Mouse (Mus musculus) adrenal gland (tissue): ENCODE measurements around the gene Parp16.

ENCODE experiments used
- intact Hi-C: fragments of 180-260 bp; cut with DNase I; formaldehyde crosslinking; loops from one replicate; pipeline ENCODE4 v1.15.1; 2025

Parp16 gene

DNA sequence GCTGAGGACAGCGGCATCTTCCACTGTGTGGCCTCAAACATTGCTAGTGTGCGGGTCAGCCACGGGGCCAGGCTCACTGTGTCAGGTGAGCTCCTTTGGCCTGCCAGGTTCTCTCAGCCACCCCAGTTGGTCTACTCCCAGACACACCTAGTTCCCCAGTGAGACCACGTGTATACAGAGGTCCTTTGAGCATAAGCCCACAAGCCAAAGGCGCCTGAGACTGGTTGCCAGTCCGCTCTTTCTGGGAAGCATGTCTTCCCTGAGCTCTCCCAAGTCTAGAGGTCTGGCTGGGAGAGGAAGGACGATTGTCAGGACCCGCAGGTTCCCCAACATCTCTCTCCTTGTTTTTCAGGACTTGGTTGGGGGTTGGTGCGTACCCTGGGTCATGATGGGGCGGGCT lies 17.2 kb upstream of the Parp16 start:
- intact Hi-C loops = no loop called here

DNA sequence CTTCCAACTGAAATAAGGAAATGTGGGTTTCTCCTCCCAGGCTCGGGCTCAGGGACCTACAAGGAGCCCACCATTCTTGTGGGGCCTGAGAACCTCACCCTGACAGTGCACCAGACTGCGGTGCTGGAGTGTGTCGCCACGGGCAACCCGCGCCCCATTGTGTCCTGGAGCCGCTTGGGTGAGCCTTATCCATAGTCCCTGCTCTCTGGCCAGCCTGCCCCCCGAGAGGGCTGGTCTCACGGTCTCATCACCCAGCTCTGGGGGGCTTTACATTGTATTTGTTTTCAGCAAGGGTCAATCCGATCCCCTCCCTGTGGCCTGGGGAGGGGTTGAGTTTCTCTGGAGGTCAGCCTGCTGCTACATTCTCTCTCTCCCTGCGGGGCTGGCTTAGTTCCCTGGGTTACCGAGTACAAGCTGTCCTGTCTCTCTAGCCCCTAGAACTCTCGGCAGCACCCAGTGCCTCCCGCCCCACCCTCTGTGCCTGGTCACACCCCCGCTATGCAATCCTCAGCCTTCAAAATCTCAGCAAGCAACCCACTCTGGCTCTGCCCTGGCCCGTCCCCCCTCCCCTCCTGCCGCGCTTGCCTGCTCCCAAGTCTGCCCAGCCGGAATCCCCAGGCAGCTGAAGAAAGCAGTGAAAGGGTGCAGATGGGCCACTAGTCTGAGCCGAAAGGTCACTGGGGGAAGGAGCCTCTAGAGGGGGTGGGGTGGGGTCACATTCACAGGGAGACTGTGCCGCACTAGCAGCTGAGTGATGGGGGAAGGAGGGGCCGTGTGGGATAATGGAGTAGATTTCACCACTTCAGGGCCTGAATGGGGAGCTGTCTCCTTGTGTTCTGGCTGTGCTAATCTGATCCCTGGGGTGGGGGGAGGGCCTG lies 16.6 kb upstream of the Parp16 start:
- intact Hi-C loops = no loop called here

DNA sequence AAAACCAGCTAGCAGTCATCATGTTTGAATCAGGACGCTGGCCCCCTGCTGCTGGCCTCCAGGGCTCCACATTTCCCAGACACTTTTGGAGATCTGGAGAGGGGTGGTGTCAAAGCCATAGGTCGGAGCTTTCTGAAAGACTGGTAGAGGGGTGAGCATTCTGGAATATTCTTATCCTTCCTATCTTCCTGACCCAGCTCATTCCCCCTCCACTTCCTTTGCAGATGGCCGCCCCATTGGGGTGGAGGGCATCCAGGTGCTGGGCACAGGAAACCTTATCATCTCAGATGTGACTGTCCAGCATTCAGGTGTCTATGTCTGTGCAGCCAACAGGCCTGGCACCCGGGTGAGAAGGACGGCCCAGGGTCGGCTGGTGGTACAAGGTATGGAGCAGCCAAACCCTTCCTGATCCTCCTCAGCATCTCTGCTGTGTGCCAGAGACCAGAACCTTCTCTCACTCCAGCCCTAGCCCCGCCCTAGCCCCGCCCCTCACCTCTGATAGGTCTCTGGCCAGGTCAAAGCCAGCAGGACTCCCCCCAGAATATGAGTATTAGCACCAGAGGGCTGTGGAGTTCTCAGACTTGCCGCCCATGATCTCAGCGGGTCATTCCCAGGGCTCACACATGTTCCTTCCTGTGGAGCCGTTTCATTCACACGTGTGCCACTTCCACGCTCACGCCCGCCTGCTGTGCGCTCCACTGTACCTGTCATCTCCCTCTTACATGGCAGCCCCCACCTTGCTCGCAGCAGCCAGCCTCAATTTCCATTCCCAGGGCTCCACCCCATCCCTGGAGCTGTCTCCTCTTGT lies 15.1 kb upstream of the Parp16 start:
- intact Hi-C loops = no loop called here

DNA sequence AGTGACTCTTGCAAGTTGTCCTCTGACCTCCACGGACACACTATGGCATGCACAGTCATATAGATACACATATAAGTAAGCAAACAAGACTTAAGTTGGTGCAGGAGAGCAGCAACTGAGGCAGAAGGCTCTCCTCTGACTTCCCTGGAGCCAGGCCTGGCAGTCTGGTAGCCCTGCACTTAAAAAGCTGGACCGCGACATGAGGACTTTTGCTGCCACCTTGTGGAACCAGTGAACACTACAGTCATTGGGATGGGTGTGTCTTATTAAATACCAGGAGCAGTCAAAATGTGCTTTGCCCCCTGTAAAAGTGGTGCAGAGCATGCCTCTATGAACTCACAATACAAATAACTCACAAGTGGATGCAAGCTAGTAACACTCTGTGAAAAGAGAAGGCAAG lies 6.6 kb upstream of the Parp16 start:
- intact Hi-C loops = no loop called here

DNA sequence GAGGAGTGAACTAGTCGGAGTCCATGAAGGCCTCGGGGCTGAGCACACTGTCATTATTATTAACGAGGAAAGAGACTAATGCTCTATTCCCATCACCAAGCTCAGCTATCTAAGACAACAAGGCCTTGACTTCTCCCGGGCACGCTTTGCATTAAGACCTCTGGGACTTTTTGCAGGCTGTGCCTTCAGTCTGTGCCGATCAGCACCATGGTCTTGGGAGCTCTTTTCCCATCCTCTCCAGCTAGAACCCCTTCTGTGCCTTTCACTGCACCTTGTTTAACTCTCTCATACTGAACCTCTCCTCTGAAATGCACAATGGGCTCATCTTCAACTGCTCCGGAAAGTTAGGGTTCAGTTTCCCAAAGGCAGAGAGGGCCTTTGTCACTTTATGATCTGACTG lies 4.8 kb upstream of the Parp16 start:
- intact Hi-C loops = no loop called here

DNA sequence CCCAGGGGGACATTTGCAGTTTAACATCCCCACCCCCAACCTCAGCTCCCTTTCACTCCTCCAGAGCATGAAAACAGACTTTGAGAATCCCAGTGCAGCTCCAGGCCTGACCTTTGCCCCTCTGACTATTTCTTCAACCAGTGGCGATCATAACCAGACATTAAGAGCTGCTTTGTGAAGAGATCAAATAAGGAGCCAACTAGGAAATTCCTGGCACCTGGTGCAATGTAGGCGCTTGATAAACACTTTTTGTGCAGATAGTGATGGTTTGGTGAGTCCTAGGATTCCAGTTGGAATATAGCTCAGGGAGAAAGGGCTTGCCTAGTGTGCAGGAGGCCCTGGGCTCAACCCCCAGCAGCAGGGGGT lies 3.8 kb upstream of the Parp16 start:
- intact Hi-C loops = no loop called here

DNA sequence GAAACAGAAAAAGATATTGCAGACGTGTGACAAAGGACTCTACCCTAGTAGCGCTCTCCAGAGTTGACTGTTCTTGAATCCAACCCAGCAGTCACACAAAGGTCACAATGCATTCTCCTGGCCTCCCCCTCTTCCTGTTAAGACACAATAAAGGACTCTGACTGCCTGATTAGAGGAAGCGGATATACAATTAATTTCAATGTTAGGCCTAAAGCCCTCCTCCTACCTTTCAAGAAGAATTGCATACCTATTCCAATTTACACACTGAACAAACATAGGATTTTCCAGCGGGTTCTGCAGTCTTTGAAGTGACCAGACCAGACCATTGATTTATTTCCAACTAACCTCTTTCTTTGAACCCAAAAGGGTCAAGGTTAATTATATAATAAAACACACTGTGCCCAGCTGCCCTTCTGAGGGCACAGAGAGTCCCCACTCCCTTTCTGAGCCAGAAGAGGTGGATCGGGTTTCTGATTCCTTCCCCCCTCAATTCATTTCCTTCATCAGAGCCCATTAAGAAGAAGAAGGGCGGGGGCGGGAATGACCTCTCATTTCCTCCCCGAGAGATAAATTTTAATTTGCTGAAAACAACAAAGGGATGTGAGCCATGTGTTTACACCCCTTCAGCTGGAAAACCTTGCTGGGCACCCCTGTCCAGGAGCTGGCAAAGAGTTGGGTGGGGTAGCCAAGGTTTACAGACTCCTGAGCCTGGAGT lies 3.2 kb upstream of the Parp16 start:
- intact Hi-C loops = no loop called here

DNA sequence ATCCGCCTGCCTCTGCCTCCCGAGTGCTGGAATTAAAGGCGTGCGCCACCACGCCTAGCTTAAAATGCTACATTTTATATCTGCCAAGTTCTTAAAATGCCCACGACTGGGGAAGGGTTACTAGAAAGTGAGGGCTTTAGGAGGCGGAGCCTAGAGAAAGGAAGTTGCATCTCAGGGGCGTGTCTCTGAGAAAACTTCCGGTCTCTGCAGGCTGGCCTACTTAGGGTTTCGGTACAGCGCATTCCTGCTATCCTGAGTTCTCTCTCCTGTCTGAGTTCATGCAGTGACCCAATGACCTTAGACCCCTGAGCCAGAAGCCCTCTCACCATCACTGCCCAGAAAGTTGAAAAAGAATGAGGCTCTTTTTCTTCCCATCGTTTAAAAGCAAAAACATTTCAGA lies 1.9 kb upstream of the Parp16 start:
- intact Hi-C loops = no loop called here

DNA sequence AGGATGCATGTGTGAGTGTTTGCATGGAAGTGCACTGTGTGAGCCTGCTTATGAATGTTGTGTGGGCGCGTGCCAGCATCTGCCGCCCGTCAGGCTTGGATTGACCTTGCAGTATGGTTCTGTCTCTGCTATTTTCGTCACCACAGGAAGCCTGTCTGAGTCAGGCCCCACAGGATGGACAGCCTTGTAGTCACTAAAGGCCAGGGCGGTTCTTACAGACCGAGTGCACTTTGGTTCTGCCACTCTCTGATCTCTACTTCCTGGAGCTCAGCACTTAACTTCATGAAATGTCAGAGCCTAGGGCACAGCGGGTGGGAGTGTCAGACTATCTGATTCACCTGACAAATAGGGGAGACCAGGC lies 448 bp downstream of the Parp16 start:
- intact Hi-C loops = loop anchor here (5.0 kb wide), 1 partner anchor 87 kb away; no protein-coding TSS in a partner anchor

DNA sequence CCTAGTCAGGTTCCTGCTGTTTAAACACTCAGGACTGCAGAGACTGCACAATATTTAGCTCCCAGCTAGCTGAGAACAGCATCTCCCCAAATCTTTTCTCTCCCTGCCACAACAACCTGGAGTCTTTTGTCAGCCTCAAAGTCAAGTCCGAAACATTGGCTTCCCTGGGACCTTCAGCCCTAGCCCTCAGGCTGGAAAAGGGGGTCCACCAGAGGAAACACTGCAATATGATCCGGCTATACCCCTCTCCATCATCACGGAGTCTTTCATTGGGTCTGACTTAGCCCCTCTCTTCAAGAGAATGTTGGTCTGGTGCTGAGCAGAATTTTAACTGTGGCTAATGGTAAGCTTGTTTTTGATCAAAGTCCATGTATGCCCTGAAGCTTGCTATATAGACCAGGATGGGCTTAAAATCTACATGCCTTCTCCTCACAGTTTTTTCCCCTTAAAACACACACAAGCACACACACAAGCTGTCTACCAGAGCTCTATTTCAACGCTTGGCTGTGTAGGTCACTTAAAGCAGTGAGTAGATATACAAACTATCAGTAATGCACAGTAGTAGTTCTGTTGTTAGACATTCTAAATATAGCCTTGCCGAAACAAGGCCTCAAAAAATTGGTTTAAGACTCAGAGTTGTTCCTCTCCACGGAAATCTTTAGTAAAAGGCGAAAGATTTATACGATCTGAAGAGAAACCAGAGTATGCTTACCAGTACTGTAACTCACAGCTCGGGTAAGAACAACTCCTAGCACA lies 1.0 kb downstream of the Parp16 start:
- intact Hi-C loops = loop anchor here (5.0 kb wide), 1 partner anchor 86 kb away; no protein-coding TSS in a partner anchor

DNA sequence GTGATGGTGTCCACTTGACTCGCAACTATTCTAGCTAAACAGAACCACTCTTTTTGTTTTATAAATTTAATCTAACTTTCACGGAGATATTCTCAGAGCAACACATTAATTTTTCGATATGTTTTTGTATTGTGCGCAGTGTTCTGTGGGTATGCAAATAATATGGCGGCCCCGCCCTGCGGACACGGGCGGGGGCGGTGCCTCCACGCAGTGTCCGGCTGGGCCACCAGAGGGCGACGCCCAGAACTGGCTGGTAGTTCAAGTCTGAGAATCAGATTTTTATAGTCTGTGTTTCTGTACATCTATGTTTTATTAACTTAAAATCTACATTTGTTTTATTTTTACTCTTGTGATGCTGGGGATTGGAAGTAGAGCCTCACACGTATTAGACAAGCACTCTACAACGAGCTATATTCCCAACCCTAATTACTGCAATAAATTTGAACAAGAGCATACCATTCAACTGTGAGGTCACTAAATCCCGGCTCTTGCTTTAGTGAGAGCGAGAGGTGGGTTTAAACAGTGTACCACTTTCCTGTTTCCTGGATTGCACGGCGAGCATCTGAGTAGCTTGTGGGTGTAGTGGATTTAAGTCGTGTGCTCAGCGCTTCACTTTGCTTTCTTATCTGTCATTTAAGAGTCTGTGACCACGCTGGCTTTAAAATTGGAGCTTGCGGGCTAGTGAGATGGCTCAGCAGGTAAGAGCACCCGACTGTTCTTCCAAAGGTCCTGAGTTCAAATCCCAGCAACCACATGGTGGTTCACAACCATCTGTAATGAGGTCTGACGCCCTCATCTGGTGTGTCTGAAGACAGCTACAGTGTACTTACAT lies 1.8 kb downstream of the Parp16 start:
- intact Hi-C loops = loop anchor here (5.0 kb wide), 1 partner anchor 85 kb away; no protein-coding TSS in a partner anchor

DNA sequence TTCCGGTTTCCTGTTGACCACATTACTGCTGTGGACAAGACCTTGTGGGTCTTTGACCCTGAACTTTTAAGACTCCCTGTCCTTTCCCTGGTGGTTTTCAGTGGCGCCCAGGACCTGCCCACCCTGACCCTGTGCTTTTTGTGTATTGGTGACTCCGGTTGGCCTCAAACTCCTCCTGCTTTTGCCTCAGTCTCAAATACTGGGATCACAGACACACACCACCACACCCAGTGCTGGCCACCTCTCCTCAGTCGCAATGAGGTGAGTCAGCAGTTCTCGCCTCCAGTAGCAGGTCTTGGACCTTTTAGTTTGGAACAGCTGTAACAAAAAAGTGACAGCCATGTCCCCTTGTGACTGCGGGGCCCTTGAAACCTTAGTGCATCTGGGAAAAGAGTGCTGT lies 2.7 kb downstream of the Parp16 start:
- intact Hi-C loops = loop anchor here (5.0 kb wide), 1 partner anchor 84 kb away; no protein-coding TSS in a partner anchor

DNA sequence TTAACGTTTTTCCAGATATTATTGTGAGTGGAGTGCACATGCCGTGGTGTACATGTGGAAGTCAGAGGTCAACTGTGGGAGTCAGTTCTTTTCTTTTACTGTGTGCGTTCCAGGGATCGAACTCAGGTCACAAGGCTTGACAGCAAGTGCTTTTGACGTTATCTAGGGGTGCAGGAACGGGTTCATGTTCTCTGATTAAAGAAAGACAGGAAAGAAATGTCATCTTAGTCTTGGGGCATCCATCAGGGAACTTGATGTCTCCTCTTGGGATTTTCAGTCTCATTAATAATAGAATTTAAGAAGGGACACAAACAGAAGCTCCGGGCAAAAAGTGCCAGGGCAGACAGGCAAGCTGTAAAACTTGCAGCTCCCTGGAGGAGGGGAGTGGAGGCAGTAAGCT lies 4.6 kb downstream of the Parp16 start:
- intact Hi-C loops = loop anchor here (5.0 kb wide), 1 partner anchor 83 kb away; no protein-coding TSS in a partner anchor

DNA sequence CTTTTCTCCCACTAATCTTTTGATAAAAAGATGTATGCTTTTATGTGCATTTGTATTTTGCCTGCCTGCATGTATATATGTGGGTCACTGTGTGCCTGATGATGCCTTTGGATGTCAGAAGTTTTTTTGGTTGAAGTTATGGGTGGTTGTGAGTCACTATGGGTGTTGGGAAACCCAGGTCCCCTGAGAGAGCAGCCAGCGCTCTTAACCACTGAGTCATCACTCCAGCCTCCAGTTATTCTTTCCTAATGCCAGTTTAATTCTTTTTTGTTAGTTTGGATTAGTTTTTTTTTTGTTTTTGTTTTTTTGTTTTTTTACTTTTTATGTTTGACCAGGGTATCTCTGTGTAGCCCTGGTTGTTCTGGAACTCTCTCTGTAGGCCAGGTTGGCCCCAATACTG lies 5.5 kb downstream of the Parp16 start:
- intact Hi-C loops = no loop called here

DNA sequence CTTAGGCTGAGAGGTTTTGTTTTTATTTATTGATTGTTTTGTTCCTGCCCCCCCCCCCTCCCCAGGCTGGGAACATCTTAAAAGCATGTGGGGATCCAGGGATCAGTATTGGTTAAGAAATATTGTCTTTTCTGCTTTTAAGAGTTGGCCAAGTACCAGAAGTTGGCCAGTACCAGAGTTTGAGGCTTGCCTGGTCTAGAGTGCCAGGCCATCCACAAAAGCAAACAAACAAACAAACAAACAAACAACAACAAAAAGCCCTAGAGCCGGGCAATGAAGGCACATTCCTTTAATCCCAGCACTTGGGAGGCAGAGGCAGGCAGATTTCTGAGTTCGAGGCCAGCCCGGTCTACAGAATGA lies 5.8 kb downstream of the Parp16 start:
- intact Hi-C loops = no loop called here

DNA sequence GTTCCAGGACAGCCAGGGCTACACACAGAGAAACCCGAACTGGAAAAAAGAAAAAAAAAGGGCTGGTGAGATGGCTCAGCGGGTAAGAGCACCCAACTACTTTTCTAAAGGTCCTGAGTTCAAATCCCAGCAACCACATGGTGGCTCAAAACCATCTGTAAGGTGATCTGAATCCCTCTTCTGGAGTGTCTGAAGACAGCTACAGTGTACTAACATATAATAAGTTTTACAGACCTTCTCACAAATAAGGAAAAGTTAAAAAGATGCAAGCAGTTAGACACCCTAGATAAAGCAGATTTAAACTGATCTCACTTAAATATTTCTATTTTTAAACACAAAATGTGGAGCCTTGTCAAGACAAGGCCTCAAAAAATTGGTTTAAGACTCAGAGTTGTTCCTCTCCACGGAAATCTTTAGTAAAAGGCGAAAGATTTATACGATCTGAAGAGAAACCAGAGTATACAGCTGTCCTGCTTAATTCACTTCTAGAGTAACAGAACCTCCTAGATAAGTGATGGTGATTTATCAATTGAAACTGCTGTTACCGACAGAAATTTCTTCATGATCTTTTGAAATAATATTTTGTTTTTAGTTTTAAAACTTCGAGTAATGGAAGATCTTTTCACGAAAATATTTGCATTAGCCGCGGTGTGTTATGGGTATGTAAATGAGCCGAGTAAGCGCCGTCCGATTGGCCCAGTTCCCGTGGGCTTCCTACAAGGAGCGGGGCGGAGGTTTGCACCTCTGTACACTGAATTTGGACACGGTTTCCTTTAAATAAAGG lies 6.4 kb downstream of the Parp16 start:
- intact Hi-C loops = no loop called here

DNA sequence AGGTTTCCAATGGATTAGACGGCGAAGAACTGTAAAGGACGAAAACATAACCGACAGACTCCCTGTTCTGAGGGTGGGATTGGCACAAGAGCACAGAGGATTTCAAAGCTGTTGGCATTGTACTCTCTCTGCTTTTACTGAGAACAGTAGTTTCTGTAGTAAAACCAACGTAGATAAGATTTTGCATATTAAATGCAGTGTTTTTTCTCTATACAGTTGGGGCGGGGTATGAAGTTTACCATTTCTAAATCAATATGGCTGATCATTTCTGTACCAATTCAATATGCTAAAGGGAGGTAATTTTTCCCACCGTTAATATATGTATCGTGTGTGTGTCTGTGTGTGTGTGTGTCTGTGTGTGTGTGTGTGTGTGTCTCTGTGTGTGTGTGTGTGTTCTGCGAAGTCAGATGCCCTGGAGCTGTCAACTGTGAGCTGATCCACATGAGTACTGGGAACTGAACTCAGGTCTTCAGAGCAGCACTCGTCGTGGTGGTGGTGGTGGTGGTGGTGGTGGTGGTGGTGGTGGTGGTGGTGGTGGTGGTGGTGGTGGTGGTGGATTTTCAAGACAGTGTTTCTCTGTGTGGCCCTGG lies 7.1 kb downstream of the Parp16 start:
- intact Hi-C loops = no loop called here

DNA sequence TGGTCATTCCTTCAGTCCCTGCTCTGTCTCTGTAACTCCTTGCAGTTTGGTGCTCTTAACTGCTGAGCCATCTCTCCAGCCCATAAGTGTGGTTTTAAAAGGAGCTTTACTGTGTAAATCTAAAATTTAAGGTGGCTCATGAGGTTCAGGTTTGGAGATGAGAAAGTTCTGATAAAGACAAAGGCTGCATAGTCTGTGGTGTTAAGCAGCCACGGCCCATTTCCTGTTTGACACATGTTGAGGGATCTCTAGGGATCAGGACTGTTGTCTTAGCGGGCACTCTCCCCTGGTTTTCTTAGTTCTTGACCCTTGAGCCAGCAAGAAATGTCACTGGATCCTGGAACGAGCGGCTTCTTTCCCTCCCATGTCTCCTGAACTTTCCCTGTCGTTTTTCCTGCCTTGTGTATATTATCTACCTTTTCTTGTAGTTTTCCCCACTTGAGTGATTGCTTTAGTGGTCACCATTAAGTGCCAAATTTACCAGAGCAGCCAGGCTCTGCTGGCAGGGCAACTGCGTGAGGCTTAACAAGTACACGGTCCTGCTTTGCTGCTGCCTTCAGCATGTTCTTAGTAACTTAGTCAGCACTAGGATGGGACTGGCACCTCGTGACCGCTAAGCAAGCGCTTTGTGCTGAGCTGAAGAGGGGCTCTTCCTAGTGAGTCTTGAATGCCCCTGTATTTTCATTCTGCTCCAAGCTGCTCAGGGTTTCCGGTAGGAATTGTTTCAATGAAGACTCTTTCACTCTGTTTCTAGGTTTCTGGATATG lies 10.1 kb downstream of the Parp16 start:
- intact Hi-C loops = no loop called here
